Mouse (Mus musculus): ENCODE results near the gene Gm20826. TPM values are rescaled to one million over a fixed set of nuclear protein-coding genes. Genes with fewer than 3 reads are reported as not detected.
"Not testable (repeated sequence)": the region's sequence is repeated elsewhere in the genome, so short reads cannot be mapped to it uniquely, and the experiment has no call there.

Gm20826 gene
- polyA plus RNA-seq (2016; fragmentation: Nextera tagmentation; extraction: Ambion mirVana), result not detected in 2 replicates

- not testable (repeated sequence) for H3K4me1 ChIP-seq (replicated peaks); ATAC-seq (ENCODE audit: insufficient number of reproducible peaks, insufficient read depth, low FRiP score, low TSS enrichment, low read depth); H3K36me3 ChIP-seq; H3K27ac ChIP-seq; H3K9me3 ChIP-seq; H3K4me2 ChIP-seq; H3K27me3 ChIP-seq; H3K9ac ChIP-seq (replicated peaks); H3K4me3 ChIP-seq (replicated peaks)
- no CpG with 5 or more reads among the region's 3 CpGs for WGBS
These were observed at the start of gene Gm20826 for GRCm38 (mm10) chrY:7638389-7638788. Gene Gm20826 (minus strand): TSS chrY:7638489.

Other genes with a start within 250 kb of the Gm20826 start
- gene Gm21788, start 233.5 kb downstream of the Gm20826 start, polyA plus RNA-seq (2016; fragmentation: Nextera tagmentation; extraction: Ambion mirVana), result not detected in 2 replicates
- not detected in 2 replicates for gene Gm28576, start 84.5 kb upstream of the Gm20826 start, polyA plus RNA-seq (2016; fragmentation: Nextera tagmentation; extraction: Ambion mirVana)